Mouse (Mus musculus) midbrain, embryonic 10.5 days (tissue): ENCODE data around the gene Rfx7. TPM values are rescaled to one million over a fixed set of nuclear protein-coding genes. Genes with fewer than 3 reads are reported as not detected.
"Not testable (repeated sequence)": the region's sequence is repeated elsewhere in the genome, so short reads cannot be mapped to it uniquely, and the experiment has no call there.

Experiments
- DNase-seq: peaks from one replicate; pipeline ENCODE4 v3.0.0-alpha.2; 2017; ENCODE audit warnings: low spot score
- H3K27ac ChIP-seq: fragments of 300-500 bp; sonication (generic); replicated peaks from 2 replicates; pipeline ENCODE4 v1.5.1; 2016; ENCODE audit warnings: mild to moderate bottlenecking
- H3K27me3 ChIP-seq: fragments of 300-500 bp; sonication (generic); 2 replicates; pipeline ENCODE4 v1.6.1; 2016; ENCODE audit warnings: low read depth, mild to moderate bottlenecking; ENCODE audit not compliant: poor library complexity, severe bottlenecking
- H3K36me3 ChIP-seq: fragments of 300-500 bp; sonication (generic); 2 replicates; pipeline ENCODE4 v1.6.1; 2016; ENCODE audit warnings: mild to moderate bottlenecking, moderate library complexity
- H3K4me1 ChIP-seq: fragments of 300-500 bp; sonication (generic); 2 replicates; pipeline ENCODE4 v1.6.1; 2016
- H3K4me3 ChIP-seq: fragments of 300-500 bp; sonication (generic); 2 replicates; pipeline ENCODE4 v1.5.1; 2016; ENCODE audit warnings: mild to moderate bottlenecking, moderate library complexity
- H3K9me3 ChIP-seq: fragments of 300-500 bp; sonication (generic); replicated peaks from 2 replicates; pipeline ENCODE4 v1.6.1; 2016; ENCODE audit warnings: mild to moderate bottlenecking
- WGBS: fragments of 180-500 bp; shearing (Covaris S2); methylation state at CpG from one replicate; pipeline ENCODE4 v1.1.7; 2016; 5-methylcytosine and 5-hydroxymethylcytosine counted together
- microRNA-seq: library from miRNA; unstranded; fragments of <30 nt; microRNA quantifications from one replicate; pipeline ENCODE4, GENCODE M21; 2017
- polyA plus RNA-seq: library from polyadenylated mRNA; unstranded; fragments of >200 nt; fragmentation: Nextera tagmentation; extraction: Ambion mirVana; gene quantifications from 2 replicates; pipeline ENCODE4 v1.2.1, GENCODE M21; 2016

The Rfx7 gene
- polyA plus RNA-seq, 1 experiment from 2014 or later, result 14.8 TPM

- DNase-seq, result peak; percentile 85
- under 1% methylated on average over 55 of the region's 55 CpGs for WGBS
- peaks cover 54% of the 10 kb centered on the region for H3K4me1 ChIP-seq
- no peaks in the 10 kb centered on the region for H3K27me3 ChIP-seq
- H3K4me3 ChIP-seq, result peak overlapping the region; percentile 97
- no peaks in the 10 kb centered on the region for H3K9me3 ChIP-seq
- H3K36me3 ChIP-seq, result peaks cover 41% of the 10 kb centered on the region
- H3K27ac ChIP-seq, result peak overlapping the region; percentile 100
Observed at GRCm38 (mm10) chr9:72662691-72663533, 130.9 kb downstream of the Rfx7 start.

- peak overlapping the region; percentile 100 for H3K27ac ChIP-seq
- H3K9me3 ChIP-seq, result no peaks in the 10 kb centered on the region
- no peaks in the 10 kb centered on the region for H3K27me3 ChIP-seq
- WGBS, result 15% methylated on average over 10 of the region's 10 CpGs
- DNase-seq, result no peak
- H3K4me1 ChIP-seq, result peaks cover 52% of the 10 kb centered on the region
- peaks cover 46% of the 10 kb centered on the region for H3K36me3 ChIP-seq
- H3K4me3 ChIP-seq, result peak overlapping the region; percentile 97
Observed at GRCm38 (mm10) chr9:72663534-72663918, 131.5 kb downstream of the Rfx7 start.

- WGBS, result 81% methylated on average over 12 of the region's 12 CpGs
- H3K4me1 ChIP-seq, result peaks cover 56% of the 10 kb centered on the region
Observed at GRCm38 (mm10) chr9:72664409-72665351, 132.6 kb downstream of the Rfx7 start.

GRCm38 (mm10) chr9:72665517-72665916 lies 133.5 kb downstream of the Rfx7 start:
- H3K36me3 ChIP-seq, result peaks cover 65% of the 10 kb centered on the region
- H3K27me3 ChIP-seq, result no peaks in the 10 kb centered on the region
- H3K4me3 ChIP-seq, result peak overlapping the region; percentile 97
- 50% methylated on average over 7 of the region's 7 CpGs for WGBS
- H3K4me1 ChIP-seq, result peaks cover 54% of the 10 kb centered on the region
- no peaks in the 10 kb centered on the region for H3K9me3 ChIP-seq
- H3K27ac ChIP-seq, result peak overlapping the region; percentile 46; the same call in 1 of the 2 replicates
- DNase-seq, result no peak

More at GRCm38 (mm10) chr9:72664409-72665351, 132.6 kb downstream of the Rfx7 start:
- H3K36me3 ChIP-seq, result peaks cover 57% of the 10 kb centered on the region
- no peaks in the 10 kb centered on the region for H3K27me3 ChIP-seq
- no peak for DNase-seq
- peak overlapping the region; percentile 97 for H3K4me3 ChIP-seq
- no peaks in the 10 kb centered on the region for H3K9me3 ChIP-seq
- H3K27ac ChIP-seq, result peak overlapping the region; percentile 100

GRCm38 (mm10) chr9:72666352-72667021 lies 134.4 kb downstream of the Rfx7 start:
- peaks cover 73% of the 10 kb centered on the region for H3K36me3 ChIP-seq
- not testable (repeated sequence) for H3K4me3 ChIP-seq, DNase-seq, H3K9me3 ChIP-seq, H3K27ac ChIP-seq, H3K27me3 ChIP-seq
- 81% methylated on average over 8 of the region's 8 CpGs for WGBS
- H3K4me1 ChIP-seq, result peaks cover 44% of the 10 kb centered on the region

- H3K4me1 ChIP-seq, result peaks cover 43% of the 10 kb centered on the region
- 91% methylated on average over 3 of the region's 3 CpGs for WGBS
- H3K9me3 ChIP-seq, result no peaks in the 10 kb centered on the region
- no peak for DNase-seq
- H3K36me3 ChIP-seq, result peaks cover 79% of the 10 kb centered on the region
- H3K27ac ChIP-seq, result no peak overlapping the region
- no peak overlapping the region for H3K4me3 ChIP-seq
- no peaks in the 10 kb centered on the region for H3K27me3 ChIP-seq
Observed at GRCm38 (mm10) chr9:72667126-72667525, 135.1 kb downstream of the Rfx7 start.

GRCm38 (mm10) chr9:72669383-72669782 lies 137.3 kb downstream of the Rfx7 start:
- Histone ChIP-seq H3K9me3 (no peaks in the 10 kb centered on the region), H3K27ac (no peak overlapping the region), H3K4me3 (no peak overlapping the region), H3K36me3 (peaks cover 95% of the 10 kb centered on the region), H3K4me1 (peaks cover 33% of the 10 kb centered on the region), H3K27me3 (no peaks in the 10 kb centered on the region)
- no peak for DNase-seq
- WGBS, result 85% methylated on average over 7 of the region's 7 CpGs

- H3K36me3 ChIP-seq, result peaks cover 96% of the 10 kb centered on the region
- WGBS, result 49% methylated on average over 2 of the region's 2 CpGs
Observed at GRCm38 (mm10) chr9:72672361-72672760, 140.3 kb downstream of the Rfx7 start.

More at GRCm38 (mm10) chr9:72672361-72672760, 140.3 kb downstream of the Rfx7 start:
- H3K4me1 ChIP-seq, result peaks cover 14% of the 10 kb centered on the region
- H3K27me3 ChIP-seq, result no peaks in the 10 kb centered on the region
- no peak overlapping the region for H3K4me3 ChIP-seq
- no peaks in the 10 kb centered on the region for H3K9me3 ChIP-seq
- peak; percentile 81 for DNase-seq
- H3K27ac ChIP-seq, result no peak overlapping the region

Small RNAs within 50 kb of the gene (microRNA-seq; reads per million reads assigned to microRNA genes)
- not detected for gene Gm28010

Other genes starting within 250 kb of the Rfx7 start
- 52.9 and 53.8 TPM in 2 replicates for gene Mns1, start 94.2 kb upstream of the Rfx7 start, polyA plus RNA-seq
- gene Tex9, start 40.0 kb upstream of the Rfx7 start, polyA plus RNA-seq, result 69.6 and 75.0 TPM in 2 replicates
- gene Nedd4, start 130.1 kb downstream of the Rfx7 start, polyA plus RNA-seq, result 605 and 682 TPM in 2 replicates